Mouse (Mus musculus) thymus, postnatal 25 days (tissue): ENCODE results near the gene Plxnb1.

Experiments used
- DNase-seq: peaks from one replicate; pipeline ENCODE4 v3.0.0; 2022

Gene Plxnb1

DNA sequence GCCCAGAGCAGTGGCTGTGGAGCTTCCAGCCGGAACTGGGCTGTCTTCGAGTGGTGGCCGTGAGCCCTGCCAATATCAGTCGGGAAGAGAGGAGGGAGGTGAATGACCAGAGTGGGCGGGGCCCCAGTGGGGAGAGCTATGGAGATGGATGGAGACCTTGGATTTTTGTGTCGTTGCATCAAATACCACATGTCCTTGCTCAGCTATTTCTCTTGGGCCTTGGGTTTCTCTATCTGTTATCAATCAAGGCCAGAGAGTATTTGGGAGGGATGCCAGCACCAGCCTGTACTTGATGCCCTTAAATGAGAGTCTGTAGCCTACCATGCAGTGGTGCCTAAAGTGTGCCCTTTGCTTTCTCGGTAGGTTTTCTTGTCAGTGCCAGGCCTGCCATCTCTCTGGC is 8.1 kb downstream of the Plxnb1 start:
- no peak for DNase-seq

DNA sequence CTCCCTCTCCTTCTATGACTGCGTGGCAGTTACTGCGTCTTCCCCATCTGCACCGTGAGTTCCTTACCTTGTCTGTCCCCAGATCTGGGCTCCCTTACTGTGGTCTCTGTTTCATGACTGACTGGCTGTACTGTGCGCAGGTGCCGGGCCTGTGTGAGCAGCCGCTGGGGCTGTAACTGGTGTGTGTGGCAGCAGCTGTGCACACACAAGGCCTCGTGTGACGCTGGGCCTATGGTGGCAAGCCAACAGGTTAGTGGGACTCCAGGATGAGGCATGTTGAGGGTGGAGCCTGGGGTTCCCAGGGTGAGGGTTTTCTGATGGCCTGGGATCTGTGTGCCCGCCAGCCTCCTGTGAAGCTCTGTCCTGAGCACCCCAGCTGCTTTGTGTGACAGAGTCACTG is 8.9 kb downstream of the Plxnb1 start:
- DNase-seq = no peak

DNA sequence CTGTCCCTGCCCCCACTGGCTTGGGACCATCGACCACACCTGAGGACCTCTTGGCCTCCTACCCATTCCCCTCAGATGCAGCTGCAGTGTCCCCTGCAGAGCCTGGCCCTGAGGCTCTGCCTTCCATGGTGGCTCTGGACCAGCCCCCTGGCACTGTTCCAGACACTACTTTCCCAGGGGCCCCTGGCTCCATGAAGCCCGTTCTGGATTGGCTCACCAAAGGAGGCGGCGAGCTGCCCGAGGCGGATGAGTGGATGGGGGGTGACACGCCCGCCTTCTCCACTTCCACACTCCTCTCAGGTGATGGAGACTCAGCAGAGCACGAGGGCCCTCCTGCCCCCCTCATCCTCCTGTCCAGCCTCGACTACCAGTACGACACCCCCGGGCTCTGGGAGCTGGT is 9.8 kb downstream of the Plxnb1 start:
- no peak for DNase-seq

DNA sequence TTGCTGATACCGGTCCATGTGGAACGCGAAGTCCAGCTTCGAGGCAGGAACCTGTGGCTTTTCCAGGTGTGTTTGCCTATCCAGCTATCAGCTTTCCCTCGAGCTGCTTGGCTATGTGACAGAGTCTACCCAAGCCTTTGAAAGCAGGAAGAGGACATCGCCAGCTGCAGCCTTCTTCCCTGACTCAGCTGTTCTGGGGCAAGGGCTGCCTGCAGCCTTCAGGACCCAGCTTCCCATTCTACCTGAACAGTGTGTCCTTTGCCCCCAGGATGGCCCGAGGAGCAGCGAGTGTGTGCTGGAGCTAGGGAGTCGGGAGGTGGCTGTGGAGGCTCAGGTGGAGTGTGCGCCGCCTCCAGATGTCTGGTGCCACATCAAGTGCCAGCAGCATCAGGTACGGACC is 10.5 kb downstream of the Plxnb1 start:
- no peak for DNase-seq

DNA sequence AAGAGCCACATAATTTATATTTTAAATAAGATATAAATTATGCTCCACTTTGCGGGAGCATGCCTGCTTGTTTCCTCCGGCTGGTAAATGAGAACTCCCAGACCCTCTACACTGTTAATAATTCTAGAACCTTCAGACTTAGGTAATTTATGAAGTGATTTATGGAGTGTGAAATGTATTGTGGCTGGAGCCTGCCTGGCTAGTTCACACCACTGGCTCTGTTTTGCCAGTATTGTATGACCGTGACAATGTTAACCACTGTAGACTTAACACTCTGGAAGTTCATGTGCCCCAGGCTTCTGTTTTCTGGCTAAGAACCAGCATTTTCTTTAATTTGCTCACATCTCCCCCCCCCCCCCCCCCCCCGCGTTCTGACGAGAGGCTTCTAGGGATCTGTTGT is 12.2 kb downstream of the Plxnb1 start:
- DNase-seq = no peak

DNA sequence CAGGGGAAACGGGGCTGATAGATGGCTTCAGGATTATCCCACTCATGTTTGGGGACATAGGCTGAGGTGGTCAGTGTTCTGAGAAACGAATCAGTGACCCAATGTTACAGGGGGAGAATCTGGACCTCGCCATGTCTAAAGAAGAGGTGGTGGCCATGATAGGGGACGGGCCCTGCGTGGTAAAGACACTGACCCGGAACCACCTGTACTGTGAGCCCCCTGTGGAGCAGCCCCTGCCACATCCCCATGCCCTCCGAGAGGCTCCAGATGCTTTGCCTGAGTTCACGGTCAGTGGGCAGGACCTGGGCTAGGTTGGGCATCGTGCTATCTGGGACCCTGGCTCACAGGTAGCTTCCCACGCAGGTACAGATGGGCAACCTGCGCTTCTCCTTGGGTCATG is 15.1 kb downstream of the Plxnb1 start:
- no peak for DNase-seq

DNA sequence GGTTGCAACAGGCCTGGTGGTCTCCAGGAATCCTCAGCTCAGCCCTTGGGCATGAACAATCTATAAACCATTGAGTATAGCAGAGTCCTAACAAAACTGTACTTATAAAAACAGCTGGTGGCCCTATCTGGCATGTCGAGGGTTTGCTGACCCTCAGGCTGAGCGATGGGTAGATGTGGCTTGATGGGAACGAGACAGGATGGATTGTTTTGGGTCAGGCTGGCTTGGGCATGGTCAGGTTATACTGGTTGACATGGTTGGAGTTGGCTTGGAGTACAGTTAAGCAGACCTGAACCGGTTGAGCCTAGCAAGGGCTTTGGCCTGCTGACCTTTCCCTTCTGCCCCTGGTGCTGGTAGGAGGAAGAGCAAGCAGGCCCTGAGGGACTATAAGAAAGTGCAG is 15.9 kb downstream of the Plxnb1 start:
- DNase-seq = no peak

DNA sequence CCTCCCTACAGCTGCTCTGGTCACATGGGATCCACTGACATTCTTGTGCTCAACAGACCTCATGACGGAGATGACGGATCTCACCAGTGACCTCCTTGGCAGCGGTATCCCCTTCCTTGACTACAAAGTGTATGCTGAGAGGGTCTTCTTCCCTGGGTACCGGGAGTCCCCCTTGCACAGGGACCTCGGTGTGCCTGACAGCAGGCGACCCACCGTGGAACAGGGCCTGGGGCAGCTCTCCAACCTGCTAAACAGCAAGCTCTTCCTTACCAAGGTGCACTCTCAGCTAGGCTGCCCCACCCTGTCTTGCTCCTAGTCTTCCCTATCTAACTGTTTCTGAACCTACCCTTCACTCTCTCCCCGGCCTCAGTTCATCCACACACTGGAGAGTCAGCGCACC is 16.4 kb downstream of the Plxnb1 start:
- no peak for DNase-seq

DNA sequence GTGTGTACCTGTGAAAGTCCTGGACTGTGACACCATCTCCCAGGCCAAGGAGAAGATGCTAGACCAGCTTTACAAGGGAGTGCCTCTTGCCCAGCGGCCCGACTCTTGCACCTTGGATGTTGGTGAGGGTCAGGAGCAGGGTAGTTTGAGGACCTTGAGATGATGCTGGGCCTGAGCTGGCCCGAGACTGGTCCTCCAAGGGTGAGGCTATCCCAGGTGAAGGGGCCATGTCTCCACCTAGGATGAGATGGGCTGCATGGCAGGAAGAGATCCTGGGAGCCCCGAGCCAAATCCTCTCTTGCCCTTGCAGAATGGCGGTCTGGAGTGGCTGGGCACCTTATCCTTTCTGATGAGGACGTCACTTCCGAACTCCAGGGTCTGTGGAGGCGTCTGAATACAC is 18.1 kb downstream of the Plxnb1 start:
- DNase-seq = no peak

DNA sequence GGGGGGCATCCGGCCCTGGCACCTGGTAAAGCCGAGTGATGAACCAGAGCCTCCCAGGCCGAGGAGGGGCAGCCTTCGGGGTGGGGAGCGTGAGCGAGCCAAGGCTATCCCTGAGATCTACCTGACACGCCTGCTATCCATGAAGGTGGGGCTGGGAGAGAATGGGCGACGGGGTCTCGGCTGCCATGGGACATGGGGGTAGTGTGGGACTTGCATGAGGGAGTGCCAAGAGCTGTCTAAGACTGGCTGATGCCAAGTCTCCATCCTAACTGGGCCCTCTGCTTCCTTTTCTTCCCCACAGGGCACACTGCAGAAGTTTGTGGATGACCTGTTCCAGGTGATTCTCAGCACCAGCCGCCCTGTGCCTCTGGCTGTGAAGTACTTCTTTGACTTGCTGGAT is 19.1 kb downstream of the Plxnb1 start:
- DNase-seq = no peak

DNA sequence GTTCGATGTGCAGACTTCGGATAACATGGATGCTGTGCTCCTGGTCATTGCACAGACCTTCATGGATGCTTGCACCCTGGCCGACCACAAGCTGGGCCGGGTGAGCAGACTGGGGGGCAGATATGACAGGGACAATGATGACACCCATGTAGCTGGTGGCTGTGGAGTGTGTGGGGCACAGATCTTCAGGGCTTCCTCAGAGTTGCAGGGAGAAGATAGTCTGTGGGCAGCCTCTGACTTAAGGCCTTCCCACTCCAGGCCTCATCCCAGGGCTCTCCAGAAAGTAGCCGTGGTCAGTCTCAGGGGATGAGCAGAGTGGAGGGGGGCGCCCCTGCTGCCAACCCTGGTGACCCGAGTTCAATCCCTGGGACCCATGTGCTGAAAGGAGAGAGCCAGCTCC is 19.7 kb downstream of the Plxnb1 start:
- no peak for DNase-seq

DNA sequence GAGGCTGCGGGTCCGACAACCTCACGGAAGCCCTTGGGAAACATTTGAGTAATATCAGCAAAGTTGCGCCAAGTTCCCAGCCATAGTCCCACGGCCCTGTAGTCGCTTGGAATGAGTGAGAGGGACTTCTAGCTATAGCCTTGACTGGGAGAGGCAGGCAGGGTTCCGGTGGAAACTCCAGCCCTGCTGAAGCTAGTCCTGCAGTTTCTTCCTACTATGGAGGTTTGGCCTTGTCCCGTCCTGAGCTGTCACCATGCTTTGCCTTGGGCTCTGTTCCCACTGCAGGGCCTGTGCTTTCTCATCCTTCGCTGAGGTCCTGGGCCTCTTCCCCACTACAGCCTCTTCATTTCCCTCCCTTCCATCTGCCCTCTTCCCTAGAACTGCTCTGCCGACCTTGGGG is 21.0 kb downstream of the Plxnb1 start:
- no peak for DNase-seq

DNA sequence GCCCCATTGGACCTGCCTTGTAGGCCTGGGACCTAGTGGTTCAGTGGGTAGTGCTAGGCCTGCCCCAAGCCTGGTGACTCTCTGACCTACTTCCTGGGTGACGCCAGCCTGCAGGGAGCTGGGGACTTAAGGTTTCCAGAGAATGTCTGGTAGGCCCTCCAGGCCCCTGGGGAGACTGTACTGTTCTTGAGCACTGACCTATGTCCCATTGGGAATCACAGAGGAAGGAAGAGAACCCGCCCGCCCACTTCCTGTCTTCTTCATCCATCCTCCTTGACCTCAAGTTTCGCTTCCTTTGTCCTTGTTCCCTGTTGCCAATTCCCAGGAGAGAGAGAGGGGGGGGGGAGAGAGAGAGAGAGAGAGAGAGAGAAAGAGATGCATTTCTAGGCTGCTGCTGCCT is 22.9 kb downstream of the Plxnb1 start:
- no peak for DNase-seq

DNA sequence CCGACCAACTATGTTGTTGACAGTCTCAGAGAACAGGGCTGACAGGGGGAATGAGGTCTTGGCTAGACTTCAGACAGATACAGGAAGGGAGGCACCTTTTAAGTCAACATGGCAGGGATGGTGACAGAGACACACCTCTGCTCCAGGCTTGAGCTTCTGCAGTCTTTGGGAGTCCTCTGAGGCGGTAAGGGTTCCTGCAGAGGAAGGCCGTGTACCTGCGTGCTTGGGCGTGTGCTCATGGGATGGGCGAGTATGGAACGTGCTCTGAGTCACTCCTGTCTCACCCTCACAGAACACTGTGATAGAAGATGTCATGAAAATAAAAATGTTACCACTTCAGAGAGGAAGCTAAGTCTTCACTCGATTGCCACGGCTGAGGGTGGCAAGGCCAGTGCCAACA is 24.4 kb downstream of the Plxnb1 start:
- no peak for DNase-seq

DNA sequence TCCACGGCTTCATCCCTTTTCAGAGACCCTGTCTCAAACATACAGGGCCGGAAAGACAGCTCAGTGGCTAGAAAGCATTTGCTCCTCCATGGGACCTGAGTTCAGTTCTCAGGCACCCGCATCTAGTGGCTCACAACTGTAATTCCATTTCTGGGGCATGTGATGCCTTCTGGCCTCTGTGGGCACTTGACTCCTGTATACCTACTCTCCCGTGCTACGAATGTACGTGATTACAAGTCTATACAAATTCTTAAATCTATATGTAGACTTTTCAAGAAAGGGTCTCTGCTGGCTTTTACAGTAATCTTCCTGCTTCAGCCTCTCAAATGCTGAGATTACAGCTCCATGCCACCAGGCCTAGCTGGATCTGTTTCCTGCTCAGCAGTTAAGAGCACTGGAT is 25.8 kb downstream of the Plxnb1 start:
- no peak for DNase-seq

DNA sequence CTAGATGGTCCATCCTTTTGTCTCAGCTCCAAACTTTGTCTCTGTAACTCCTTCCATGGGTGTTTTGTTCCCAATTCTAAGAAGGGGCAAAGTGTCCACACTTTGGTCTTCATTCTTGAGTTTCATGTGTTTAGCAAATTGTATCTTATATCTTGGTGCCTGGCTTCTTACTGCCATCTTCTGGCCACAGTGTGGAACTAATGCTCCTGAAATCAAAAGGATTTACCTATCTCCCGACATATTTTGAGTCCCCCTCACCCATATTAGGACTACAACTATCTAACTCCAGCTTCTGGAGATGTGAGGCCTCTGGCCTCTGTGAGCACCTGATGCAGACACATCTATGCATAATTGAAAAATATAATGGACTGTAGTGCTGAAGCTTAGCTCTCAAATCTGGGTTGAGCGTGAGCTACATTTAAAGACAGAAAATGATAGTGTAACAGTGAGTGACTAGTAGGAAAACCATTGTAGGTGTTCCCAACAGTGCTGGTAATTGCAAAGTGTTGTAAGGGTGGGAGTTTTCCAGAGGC is 27.4 kb downstream of the Plxnb1 start:
- DNase-seq = peak; percentile 55

DNA sequence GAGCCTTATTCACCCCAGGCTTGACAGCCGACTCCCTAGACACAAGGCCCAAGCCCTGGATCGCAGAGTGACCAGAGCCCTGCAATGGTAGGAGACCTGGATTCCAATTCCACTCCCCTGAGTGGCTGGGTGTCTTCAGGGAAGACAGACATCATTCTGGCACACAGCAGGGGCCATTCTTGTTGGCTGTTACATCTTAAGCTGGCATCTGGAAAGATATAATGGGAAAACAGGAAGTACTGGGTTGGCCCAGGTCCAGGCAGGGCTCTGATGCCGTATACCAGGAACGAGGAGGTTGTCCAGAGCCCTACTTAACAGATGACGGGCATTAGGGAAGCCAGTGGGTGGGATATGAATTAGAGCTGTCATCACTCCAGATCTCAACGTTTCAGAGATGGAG is 28.1 kb downstream of the Plxnb1 start:
- no peak for DNase-seq

DNA sequence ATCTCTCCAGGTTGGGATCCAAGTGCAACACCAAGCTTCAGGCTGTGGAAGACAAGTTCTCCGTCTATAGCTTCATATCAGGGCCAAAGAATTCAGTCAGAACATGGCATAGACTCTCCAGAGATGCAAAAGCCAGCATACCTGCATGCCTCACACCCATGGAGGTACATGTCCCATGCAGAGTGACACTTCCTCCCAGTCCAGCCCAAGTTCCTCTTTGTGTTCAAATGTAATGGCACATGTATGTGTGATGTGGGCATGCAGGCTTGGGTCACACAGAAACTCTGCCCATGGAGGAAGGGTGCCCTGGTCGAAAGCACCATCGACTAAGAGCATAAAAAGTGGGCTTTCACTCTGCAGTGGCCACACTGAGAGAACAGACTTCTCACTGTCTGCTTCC is 29.0 kb downstream of the Plxnb1 start:
- DNase-seq = no peak

DNA sequence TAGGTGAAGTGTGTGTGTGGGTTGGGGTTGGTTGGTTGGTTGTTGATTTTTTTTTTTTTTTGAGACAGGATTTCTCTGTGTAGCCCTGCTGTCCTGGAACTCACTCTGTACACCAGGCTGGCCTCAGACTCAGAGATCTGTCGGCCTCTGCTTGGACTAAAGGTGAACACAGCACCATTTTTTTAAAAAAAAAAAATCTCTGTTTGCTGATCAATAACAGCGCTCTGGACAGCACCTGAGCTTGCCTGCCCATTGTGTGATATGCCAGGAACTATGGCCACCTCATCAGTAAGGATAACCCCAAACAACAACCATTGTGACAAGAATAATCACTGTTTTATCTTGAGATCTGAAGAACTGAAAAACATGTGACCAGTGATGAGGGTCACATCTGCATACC is 29.9 kb downstream of the Plxnb1 start:
- no peak for DNase-seq

DNA sequence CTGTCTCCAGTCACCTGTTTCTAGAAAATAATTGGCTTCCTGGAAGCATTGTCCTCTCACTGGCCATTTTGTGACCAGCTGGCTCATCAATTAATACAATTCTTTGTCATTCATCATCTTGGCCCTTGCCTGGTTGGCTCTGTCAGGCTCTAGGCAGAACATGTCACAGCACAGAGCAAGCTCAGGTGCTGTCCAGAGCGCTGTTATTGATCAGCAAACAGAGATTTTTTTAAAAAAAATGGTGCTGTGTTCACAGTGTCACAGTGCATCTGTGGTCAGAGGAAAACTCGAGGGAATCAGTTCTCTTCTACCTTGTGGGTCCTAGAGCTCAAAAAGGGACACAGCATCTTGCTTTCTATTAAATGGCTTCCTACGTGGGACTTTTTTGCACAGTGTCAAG is 30.3 kb downstream of the Plxnb1 start:
- no peak for DNase-seq

DNA sequence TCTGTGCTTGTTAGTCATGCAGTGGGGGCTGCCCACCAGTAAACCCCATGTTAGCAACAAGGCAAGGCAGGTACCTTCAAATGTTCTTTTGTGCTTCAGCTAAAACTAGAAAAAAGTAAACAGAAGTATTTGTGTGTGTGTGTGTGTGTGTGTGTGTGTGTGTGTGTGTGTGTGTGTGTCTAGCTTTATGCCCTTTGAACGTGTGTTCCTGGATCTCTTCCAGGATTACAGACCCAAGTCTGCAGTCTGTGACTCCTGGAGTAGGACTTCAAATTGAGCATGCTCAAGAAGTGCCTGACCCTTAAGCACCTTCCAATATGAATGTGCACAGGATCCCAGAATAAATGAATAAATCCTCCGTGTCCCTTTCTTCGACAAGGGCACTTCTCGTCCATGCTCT is 31.9 kb downstream of the Plxnb1 start:
- no peak for DNase-seq

DNA sequence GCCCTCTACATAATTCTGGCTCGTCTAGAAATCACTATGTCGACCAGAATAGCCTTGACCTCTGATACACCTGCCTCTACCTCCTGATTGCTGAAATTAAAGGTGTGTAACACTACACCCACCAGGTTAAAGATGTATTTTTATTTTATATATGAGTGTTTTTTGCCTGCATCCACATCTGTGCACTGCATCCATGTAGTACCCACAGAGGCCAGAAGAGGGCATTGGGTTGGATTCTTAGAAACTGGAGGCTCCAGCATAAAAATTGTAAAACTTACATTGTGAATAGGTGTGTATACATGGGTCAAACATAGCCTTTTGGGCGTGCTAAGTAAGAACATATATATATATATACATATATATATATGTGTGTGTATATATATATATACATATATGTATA is 33.0 kb downstream of the Plxnb1 start:
- DNase-seq = no peak

DNA sequence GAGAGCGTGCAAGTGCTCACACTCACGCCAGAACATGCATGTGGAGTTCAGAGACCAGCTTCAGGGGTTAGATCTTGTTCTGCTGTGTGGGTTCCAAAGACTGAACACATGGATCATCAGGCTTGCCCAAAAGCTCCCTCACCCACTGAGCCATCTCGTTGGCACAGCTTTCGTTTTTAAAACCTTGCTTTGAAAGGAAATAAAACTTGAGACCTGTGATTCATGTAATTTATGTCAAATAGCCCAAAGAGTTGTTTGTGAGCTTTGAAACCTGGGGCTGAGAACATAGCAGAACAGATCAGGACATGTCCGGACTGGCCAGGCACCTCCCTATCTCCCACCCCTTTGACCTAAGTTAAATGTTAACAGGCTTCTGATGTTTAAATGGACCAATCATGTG is 34.9 kb downstream of the Plxnb1 start:
- DNase-seq = no peak

DNA sequence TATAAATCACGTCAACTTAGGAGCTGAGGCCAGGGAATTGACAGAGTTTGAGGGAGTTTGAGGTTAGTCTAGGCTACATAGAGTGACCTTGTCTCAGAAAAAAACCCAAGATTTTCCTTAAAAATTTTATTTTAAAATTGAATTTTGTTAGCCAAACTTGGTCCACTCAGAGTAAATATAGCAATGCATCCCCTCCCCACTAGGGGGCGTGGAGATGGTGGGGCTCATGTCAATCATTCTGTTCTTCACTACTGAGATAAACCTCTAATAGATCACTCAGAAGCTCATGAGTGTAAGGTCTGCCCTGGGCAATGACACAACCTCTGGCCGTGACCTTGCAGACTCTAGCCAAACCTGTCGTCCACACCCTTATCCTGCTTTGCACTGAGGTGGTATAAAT is 45.2 kb downstream of the Plxnb1 start:
- peak; percentile 9 for DNase-seq

DNA sequence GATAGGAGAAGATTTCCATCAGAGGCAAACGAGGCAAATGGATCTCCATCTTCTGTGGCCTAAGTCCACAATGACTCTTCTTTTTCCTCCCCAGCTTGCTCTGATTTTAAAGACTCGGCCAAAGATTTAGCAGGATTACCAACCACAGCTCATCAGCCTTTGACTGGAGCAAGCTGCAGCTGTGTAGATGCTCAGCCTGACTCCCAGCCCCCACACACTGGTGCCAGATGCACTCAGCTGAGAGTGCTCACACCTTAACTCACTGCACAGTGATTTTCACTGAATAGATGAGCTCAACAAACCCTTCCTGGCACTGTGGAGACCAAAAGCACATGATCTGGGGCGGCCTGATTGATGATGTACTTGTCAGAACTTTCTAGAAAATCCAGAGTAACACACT is 66.8 kb downstream of the Plxnb1 start, which contains the start of gene Fbxw21:
Gene Fbxw21 (minus strand): TSS at position 101 of the 400 bp plus-strand sequence.
- no peak for DNase-seq

DNA sequence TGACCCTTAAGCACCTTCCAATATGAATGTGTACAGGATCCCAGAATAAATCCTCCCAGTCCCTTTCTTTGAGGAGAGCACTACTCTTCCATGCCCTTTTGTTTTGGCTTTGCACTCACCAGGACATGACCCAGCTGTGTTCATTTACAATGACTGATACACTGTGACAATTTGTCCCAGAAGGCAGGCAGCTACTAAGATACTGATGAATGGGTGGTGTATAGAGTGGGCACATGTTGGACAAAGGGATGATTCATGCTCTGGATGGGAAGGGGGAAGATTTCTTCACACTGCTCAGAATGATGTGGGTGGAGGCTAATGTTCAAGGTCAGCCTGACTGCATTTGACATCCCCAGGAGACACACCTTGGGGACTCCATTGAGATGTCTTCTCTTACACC is 72.1 kb downstream of the Plxnb1 start:
- DNase-seq = no peak
